Comparison of ENCODE assay signal across 26 mouse cellular contexts in genomic region chr4:141627502-141627901, GRCm38 (mm10). TPM values are rescaled to one million over a fixed set of nuclear protein-coding genes. Genes with fewer than 3 reads are reported as not detected.
DNase-seq lines count a peak whose midpoint lies in the region; ATAC-seq lines count a peak whose summit lies in the region.
"Had no signal": no experiment of that assay in that cellular context is flagged by ENCODE, and none has a peak within 500 bp of the region (broad histone marks: within the 10 kb centered on the region; RNA-seq: fewer than 3 reads in every experiment).

No protein-coding gene starts in this region.

- no peak overlapping the region for H3K9ac ChIP-seq in heart, embryonic 11.5 days (ENCODE audit: low read depth, low read length)
- H3K9ac ChIP-seq in heart, embryonic 16.5 days (ENCODE audit: low read length) = no peak overlapping the region
- H3K9ac ChIP-seq: embryonic facial prominence, embryonic 12.5 days; forebrain, embryonic 12.5 days had no signal

- no peaks in the 10 kb centered on the region for H3K27me3 ChIP-seq in heart, embryonic 11.5 days (ENCODE audit: control insufficient read depth, insufficient read depth, low read length)
- H3K27me3 ChIP-seq in heart, embryonic 16.5 days (ENCODE audit: control insufficient read depth, insufficient read depth, low read length) = no peaks in the 10 kb centered on the region
- H3K27me3 ChIP-seq: CH12.LX; embryonic facial prominence, embryonic 12.5 days; forebrain, embryonic 12.5 days; Patski had no signal

- H3K4me1 ChIP-seq in heart, embryonic 11.5 days (ENCODE audit: control insufficient read depth, insufficient read depth, low read length) = peaks cover 4% of the 10 kb centered on the region; the same call in 1 of the 2 replicates
- H3K4me1 ChIP-seq in heart, embryonic 16.5 days (ENCODE audit: control insufficient read depth, insufficient read depth, low read length) = peaks cover 20% of the 10 kb centered on the region
- H3K4me1 ChIP-seq: embryonic facial prominence, embryonic 12.5 days had no signal

- H3K9me3 ChIP-seq in heart, embryonic 11.5 days (replicated peaks; ENCODE audit: control insufficient read depth, low read length) = no peaks in the 10 kb centered on the region
- 0 out of 2 replicates have a peak, but pooled peaks cover 2% of the 10 kb centered on the region for H3K9me3 ChIP-seq in heart, embryonic 16.5 days (replicated peaks; ENCODE audit: control insufficient read depth, low read length)
- H3K9me3 ChIP-seq: embryonic facial prominence, embryonic 10.5 days; embryonic facial prominence, embryonic 12.5 days; forebrain, embryonic 10.5 days; forebrain, embryonic 12.5 days; G1E had no signal

- intact Hi-C loops in heart, postnatal 14 days (cut with DNase I) = no loop called here

- DNase-seq in heart, adult 11 months = peak; percentile 95
- peak; percentile 34 to 64 for DNase-seq in heart, adult 9 months (ENCODE audit: low spot score in 2 of 2)
- no peak for DNase-seq in heart, postnatal 14 days
- DNase-seq in heart, postnatal 4 days = no peak
- DNase-seq: adrenal gland, adult 8-10 months; adrenal gland, postnatal 14 days; adrenal gland, postnatal 36 days; B cell, adult 2 months; cerebellum, adult 11-12 months; cerebellum, adult 9-10 months; cerebellum, postnatal 10 days; cerebellum, postnatal 25 days had no signal

- 79% methylated on average over 5 of the region's 5 CpGs for WGBS in heart, embryonic 11.5 days (ENCODE audit: insufficient replicate concordance)
- WGBS in heart, embryonic 16.5 days = 65% methylated on average over 5 of the region's 5 CpGs

- no peak overlapping the region for H3K27ac ChIP-seq in heart, embryonic 11.5 days (ENCODE audit: low read depth, low read length)
- H3K27ac ChIP-seq in heart, embryonic 16.5 days (ENCODE audit: low read length) = peak overlapping the region; percentile 18; the same call in 1 of the 2 replicates
- H3K27ac ChIP-seq: embryonic facial prominence, embryonic 10.5 days; embryonic facial prominence, embryonic 12.5 days; forebrain, embryonic 10.5 days; forebrain, embryonic 12.5 days had no signal

- peaks cover 44% of the 10 kb centered on the region for H3K36me3 ChIP-seq in heart, embryonic 11.5 days (ENCODE audit: control insufficient read depth, insufficient read depth, low read length)
- peaks cover 65% of the 10 kb centered on the region for H3K36me3 ChIP-seq in heart, embryonic 16.5 days (ENCODE audit: control insufficient read depth, insufficient read depth)

- H3K4me3 ChIP-seq in heart, embryonic 11.5 days (ENCODE audit: low read depth, low read length) = no peak overlapping the region
- no peak overlapping the region for H3K4me3 ChIP-seq in heart, embryonic 16.5 days (ENCODE audit: low read length)
- H3K4me3 ChIP-seq: embryonic facial prominence, embryonic 10.5 days; embryonic facial prominence, embryonic 12.5 days; forebrain, embryonic 10.5 days; forebrain, embryonic 12.5 days had no signal

- no peak overlapping the region for H3K4me2 ChIP-seq in heart, embryonic 11.5 days
- H3K4me2 ChIP-seq in heart, embryonic 16.5 days (ENCODE audit: low read depth, low read length) = no peak overlapping the region
- H3K4me2 ChIP-seq: embryonic facial prominence, embryonic 12.5 days; forebrain, embryonic 12.5 days had no signal

- ATAC-seq in heart, embryonic 11.5 days (replicated peaks; ENCODE audit: insufficient number of reproducible peaks, low FRiP score, low TSS enrichment) = no peak
- ATAC-seq in heart, embryonic 16.5 days (replicated peaks; ENCODE audit: extremely low read depth, insufficient read depth, low FRiP score) = no peak
- ATAC-seq: activated CD4-positive, CD25-positive, alpha-beta regulatory T cell, adult 4 months; CD4-positive, CD25-positive, alpha-beta regulatory T cell, adult 4 months; forebrain, embryonic 14.5 days; forebrain, embryonic 16.5 days; Patski had no signal

RNA-seq across cellular contexts. Expression of gene Slc25a34, which starts 3.9 kb away (rescaled TPM):
- polyA plus RNA-seq in heart, embryonic 11.5 days (2014; fragmentation: Nextera tagmentation; extraction: Ambion mirVana) = not detected in 2 replicates
- total RNA-seq in heart, postnatal 14 days (2021) = 100 to 1,000 TPM; 121 TPM
- polyA plus RNA-seq in heart, embryonic 16.5 days (2015; fragmentation: Nextera tagmentation; extraction: Ambion mirVana) = 1.3 TPM in 2 replicates
- 10 to 100 TPM; 32.5 to 33.6 TPM for total RNA-seq in heart, postnatal 4 days (2021)
- polyA plus RNA-seq: activated CD4-positive, CD25-positive, alpha-beta regulatory T cell, adult 4 months; CD4-positive, CD25-positive, alpha-beta regulatory T cell, adult 4 months; embryonic facial prominence, embryonic 12.5 days; forebrain, embryonic 10.5 days; forebrain, embryonic 12.5 days; forebrain, embryonic 14.5 days; G1E had no signal

RNA-seq across cellular contexts. Expression of gene Tmem82, which starts 9.1 kb away (rescaled TPM):
- polyA plus RNA-seq in heart, embryonic 11.5 days (2014; fragmentation: Nextera tagmentation; extraction: Ambion mirVana) = 0.17 and 0.30 TPM in 2 replicates
- 10 to 100 TPM; 30.1 to 35.4 TPM for total RNA-seq in heart, postnatal 14 days (2021)
- polyA plus RNA-seq in heart, embryonic 16.5 days (2015; fragmentation: Nextera tagmentation; extraction: Ambion mirVana) = 1.1 and 1.7 TPM in 2 replicates
- total RNA-seq in heart, postnatal 4 days (2021) = 1 to 10 TPM; 3.1 to 3.2 TPM
- polyA plus RNA-seq: CD4-positive, CD25-positive, alpha-beta regulatory T cell, adult 4 months; forebrain, embryonic 14.5 days; G1E had no signal

RNA-seq across cellular contexts. Expression of gene Fblim1, which starts 21.6 kb away (rescaled TPM):
- polyA plus RNA-seq in heart, embryonic 11.5 days (2014; fragmentation: Nextera tagmentation; extraction: Ambion mirVana) = 53.9 and 64.0 TPM in 2 replicates
- total RNA-seq in heart, postnatal 14 days (2021) = 100 to 1,000 TPM; 299 to 338 TPM
- polyA plus RNA-seq in heart, embryonic 16.5 days (2015; fragmentation: Nextera tagmentation; extraction: Ambion mirVana) = 46.9 and 49.7 TPM in 2 replicates
- total RNA-seq in heart, postnatal 4 days (2021) = 100 to 1,000 TPM; 122 to 145 TPM
- polyA plus RNA-seq: G1E had no signal

RNA-seq across cellular contexts. Expression of gene Plekhm2, which starts 37.2 kb away (rescaled TPM):
- polyA plus RNA-seq in heart, embryonic 11.5 days (2014; fragmentation: Nextera tagmentation; extraction: Ambion mirVana) = 3.5 and 3.9 TPM in 2 replicates
- 100 to 1,000 TPM; 101 to 103 TPM for total RNA-seq in heart, postnatal 14 days (2021)
- polyA plus RNA-seq in heart, embryonic 16.5 days (2015; fragmentation: Nextera tagmentation; extraction: Ambion mirVana) = 4.9 and 6.2 TPM in 2 replicates
- total RNA-seq in heart, postnatal 4 days (2021) = 10 to 100 TPM; 57.5 to 64.5 TPM

RNA-seq across cellular contexts. Expression of gene Rsc1a1, which starts 57.9 kb away (rescaled TPM):
- 1.5 TPM in 1 of 2 replicates, not detected in the other for polyA plus RNA-seq in heart, embryonic 11.5 days (2014; fragmentation: Nextera tagmentation; extraction: Ambion mirVana)
- total RNA-seq in heart, postnatal 14 days (2021) = not detected
- polyA plus RNA-seq in heart, embryonic 16.5 days (2015; fragmentation: Nextera tagmentation; extraction: Ambion mirVana) = 0.21 TPM in 1 of 2 replicates, not detected in the other
- total RNA-seq in heart, postnatal 4 days (2021) = 1 to 10 TPM; 1.6 to 4.0 TPM
- total RNA-seq: adrenal gland, adult 18-20 months had no signal
- polyA plus RNA-seq: activated CD4-positive, CD25-positive, alpha-beta regulatory T cell, adult 4 months; CD4-positive, CD25-positive, alpha-beta regulatory T cell, adult 4 months; embryonic facial prominence, embryonic 12.5 days had no signal

Comparison
In these comparisons a context has a peak if more than half of its experiments do, and no peak if none do; other contexts are left out.
1. DNase-seq: peak in heart, adult 11 months (single experiment) and heart, adult 9 months (2 of 2); none in heart, postnatal 14 days (0 of 2) and heart, postnatal 4 days (single experiment).
2. RNA of gene Tmem82, which starts 9.1 kb away (total RNA-seq): 30.1 to 35.4 TPM in heart, postnatal 14 days; 3.1 to 3.2 TPM in heart, postnatal 4 days; every median in the first group is over 4 times any median in the second.